Mouse (Mus musculus): ENCODE results near the gene Ccdc77.

DNA sequence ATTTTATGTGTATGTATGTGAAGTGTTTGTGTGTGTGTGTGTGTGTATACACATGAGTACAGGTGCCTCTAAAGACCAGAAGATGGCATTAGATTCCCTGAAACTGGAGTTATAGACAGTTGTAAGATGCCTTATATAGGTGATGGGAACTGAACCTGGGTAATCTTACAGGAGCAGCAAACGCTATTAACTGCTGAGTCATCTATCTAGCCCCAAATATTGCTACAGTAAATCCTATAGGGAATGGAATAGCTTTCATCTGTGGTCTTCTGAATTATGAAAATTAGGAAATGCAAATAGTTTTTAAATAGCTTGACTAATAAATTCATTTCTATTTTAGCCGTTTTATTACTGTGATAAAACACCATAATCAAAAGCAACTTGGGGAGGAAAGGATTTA, 28.6 kb upstream of the Ccdc77 start:
- TF ChIP-seq POLR2A (IDR thresholded peaks at IDR 0.05; ENCODE audit: low read depth, low read length) = no peak
- TF ChIP-seq CTCF (IDR thresholded peaks at IDR 0.05; ENCODE audit: borderline replicate concordance, insufficient read depth, low read length) = no peak
